Mouse (Mus musculus): ENCODE data around the gene Acvr2a. TPM values are rescaled to one million over a fixed set of nuclear protein-coding genes. Genes with fewer than 3 reads are reported as not detected.

Gene Acvr2a
- polyA plus RNA-seq, 1 experiment = 0.15 TPM

GRCm38 (mm10) chr2:48833884-48834450 is 20.1 kb downstream of the Acvr2a start:
- no peak for TF ChIP-seq GATA1 (IDR thresholded peaks at IDR 0.05; ENCODE audit: low read length)

DNA sequence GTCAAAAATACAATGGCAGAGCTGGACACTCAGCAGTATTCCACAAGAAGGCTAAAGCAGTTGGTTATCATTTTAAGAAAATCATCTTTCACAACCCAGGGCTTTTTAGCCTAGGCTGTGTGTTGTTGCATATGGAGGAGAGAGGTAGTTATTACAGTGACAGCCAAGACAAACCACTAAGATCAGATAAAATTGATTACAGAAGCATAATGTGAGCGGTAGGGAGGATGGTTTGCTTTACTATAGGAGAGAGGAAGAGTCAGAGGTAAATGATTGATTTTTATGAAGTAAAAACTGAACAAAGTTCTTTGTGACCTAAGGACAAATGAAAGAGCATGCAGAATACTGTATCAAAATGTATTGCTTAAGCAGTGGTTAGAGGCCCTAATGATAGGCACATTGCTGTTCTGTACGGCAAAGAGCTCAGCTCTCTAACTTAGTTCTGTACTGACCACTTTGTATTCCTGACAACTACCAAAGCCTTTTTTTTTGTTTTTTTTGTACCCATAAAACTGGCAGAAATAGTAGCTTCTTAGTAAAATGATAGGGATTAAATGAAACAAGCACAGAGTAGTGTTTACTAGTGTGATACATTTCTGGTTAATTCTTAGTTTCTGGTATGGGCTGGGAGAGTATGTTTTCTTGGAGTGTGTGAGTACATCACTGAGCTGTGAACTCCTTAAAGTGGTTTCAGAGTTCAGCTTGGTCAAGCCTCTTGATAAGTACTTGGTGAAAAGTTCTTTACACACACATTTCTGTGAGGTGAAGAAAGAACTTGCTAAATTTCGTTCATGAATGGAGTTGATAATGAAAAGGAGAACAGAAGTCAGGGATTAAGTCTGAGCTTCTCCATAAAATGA is 27.9 kb downstream of the Acvr2a start:
- TF ChIP-seq GATA1 (IDR thresholded peaks at IDR 0.05; ENCODE audit: low read length) = no peak

GRCm38 (mm10) chr2:48846689-48847398 is 32.9 kb downstream of the Acvr2a start:
- no peak for TF ChIP-seq GATA1 (IDR thresholded peaks at IDR 0.05; ENCODE audit: low read length)

DNA sequence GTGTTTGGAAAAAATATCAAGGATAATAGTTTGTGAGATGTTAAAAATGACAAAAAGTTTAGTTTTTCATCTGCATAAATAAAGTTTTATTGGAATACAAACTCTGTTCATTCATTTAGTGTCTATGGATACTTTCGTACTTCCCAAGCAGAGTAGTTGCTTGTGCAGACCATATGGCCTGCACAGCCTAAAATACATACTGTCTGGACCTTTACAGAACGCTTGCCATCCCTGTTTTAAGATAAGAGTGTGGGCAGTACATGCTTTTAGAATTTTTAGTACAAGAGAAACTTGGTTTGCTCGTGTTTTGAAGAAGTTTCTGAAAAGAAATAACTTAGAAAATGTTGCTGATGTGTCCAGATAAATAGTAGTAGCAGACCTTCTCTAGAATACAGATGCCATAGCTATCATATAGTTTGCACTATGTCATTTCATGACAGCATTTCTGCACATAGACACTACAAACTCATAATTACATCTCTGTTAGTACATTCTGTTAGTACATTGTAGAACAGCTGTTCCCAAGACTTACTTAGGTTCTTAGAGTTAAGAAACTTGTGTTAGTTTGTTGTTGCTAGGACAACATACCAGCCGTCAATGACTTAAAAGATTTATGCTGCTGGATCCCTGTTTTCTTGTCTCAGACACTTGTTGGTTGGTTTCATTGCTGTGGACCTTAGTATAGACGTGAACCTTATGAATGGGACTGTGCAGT is 54.4 kb downstream of the Acvr2a start:
- TF ChIP-seq GATA1 (IDR thresholded peaks at IDR 0.05; ENCODE audit: low read length) = no peak

GRCm38 (mm10) chr2:48885945-48886344 is 72.0 kb downstream of the Acvr2a start:
- no peak for TF ChIP-seq GATA1 (IDR thresholded peaks at IDR 0.05; ENCODE audit: low read length)

GRCm38 (mm10) chr2:48895186-48895585 is 81.3 kb downstream of the Acvr2a start:
- no peak for TF ChIP-seq GATA1 (IDR thresholded peaks at IDR 0.05; ENCODE audit: low read length)

- TF ChIP-seq GATA1 (IDR thresholded peaks at IDR 0.05; ENCODE audit: low read length) = no peak
Observed at GRCm38 (mm10) chr2:48908866-48909265, 95.0 kb downstream of the Acvr2a start.

DNA sequence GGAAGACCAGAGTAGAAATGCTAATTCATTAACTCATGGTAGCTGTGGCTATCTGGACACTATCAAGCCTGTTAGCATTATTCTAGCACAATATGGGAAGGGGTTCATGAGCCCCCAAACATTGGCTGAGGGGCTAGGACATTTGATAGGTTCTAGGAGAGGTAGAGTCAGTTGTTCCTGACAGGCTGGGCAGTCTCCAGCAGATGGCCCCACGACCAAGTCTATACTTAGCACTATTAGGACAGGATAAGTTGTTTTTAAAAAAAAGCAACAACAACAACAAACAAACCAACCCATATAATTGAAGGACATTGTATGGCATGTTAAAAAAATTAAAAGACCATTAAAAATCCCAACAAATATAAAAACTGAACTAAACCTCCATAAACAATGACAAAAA is 100.3 kb downstream of the Acvr2a start:
- TF ChIP-seq GATA1 (IDR thresholded peaks at IDR 0.05; ENCODE audit: low read length) = no peak

DNA sequence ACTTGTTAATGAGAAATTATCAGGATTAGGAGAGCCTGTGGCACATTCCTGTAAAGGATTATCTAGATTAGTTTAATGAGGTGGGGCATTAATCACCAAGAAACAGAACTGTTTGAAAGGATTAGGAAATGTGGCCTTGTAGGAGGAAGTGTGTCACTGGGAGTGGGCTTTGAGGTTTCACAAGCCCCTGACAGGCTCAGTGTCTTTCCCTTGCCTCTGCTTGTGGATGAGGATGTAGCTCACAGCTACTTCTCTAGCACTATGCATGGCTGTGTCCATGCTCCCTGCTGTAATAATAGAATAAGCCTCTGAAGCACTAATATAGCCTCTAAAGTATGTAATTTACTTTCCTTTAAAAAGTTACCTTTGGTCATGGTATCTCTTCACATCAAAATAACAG is 101.9 kb downstream of the Acvr2a start:
- TF ChIP-seq GATA1 (IDR thresholded peaks at IDR 0.05; ENCODE audit: low read length) = no peak

DNA sequence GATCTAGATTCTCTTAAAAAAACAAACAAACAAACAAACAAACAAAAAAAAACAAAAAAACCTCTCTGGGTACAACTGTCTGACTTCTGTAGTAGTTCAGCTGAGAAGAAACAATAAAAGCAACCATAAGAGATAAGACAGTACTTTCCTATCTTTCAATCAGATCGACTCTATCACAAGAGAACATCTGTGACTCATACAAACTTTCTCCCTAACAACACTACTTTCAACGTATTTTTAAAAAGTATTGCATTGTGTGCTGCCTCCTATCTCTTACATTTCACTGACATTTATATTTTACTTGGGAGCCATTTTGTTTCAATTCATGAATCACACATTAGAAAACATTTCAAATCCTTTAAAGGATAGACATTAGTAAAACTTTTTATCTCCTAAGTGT is 121.1 kb downstream of the Acvr2a start:
- TF ChIP-seq GATA1 (IDR thresholded peaks at IDR 0.05; ENCODE audit: low read length) = peak; percentile 24

DNA sequence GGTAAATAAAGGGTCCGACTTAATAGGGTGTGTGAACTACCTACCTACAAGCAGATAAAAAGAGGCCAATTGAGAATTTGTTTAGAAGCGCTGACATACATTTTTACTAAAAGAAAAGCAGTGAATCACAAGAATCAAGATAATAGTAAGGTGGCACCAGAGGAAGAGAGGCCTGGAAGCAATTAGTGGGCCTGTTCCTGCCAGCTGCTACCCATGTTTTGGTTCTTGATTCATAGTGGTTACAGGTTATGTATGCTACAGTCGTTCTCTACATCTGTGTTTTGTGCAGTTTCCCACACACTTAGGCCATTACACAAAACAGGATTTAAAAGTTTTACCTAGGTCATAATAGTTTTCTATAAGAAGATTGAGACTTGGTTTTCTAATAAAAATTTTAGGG is 133.9 kb downstream of the Acvr2a start:
- TF ChIP-seq GATA1 (IDR thresholded peaks at IDR 0.05; ENCODE audit: low read length) = no peak

DNA sequence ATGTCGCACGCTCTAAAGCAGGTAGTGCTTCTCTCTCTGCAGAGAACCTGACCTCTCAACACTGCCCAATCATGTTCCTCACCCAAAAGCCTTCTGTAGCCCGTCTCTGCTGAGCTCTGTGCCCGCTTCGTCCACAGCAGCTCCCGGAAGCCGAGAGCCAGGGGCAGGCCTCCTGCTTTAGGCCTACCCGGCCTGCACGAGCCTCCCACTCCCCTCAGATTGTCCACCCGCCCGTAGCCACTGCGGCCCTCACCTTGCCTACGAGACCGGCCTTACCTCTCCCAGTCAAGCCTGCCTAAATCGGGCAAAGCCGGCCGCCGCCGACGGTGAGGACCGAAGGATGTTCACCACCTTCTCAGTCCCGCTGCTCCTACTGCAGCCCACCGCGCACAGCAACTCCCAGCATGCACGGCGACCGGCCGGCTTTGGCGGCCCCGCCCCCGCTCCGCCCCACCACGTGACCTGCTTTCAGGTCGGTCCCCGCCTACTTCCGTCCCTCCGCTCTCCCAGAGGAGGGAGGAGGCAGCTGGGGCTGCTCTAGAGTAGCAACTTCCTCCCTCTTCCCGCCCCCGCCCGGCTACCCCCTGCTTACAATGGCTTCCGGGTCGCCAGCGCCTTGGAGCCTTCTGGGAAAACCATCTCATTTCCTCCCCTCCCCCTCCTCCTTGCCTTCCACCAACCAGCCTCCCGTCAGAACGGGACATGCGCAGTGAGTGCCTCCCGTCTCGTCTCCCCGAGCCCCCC is 135.1 kb downstream of the Acvr2a start, which contains the start of gene Mbd5:
Gene Mbd5 (plus strand): TSS at position 668 of the 744 bp plus-strand sequence.
- no peak for TF ChIP-seq GATA1 (IDR thresholded peaks at IDR 0.05; ENCODE audit: low read length)

- TF ChIP-seq GATA1 (IDR thresholded peaks at IDR 0.05; ENCODE audit: low read length) = no peak
Observed at GRCm38 (mm10) chr2:48949743-48950251, 135.9 kb downstream of the Acvr2a start.

DNA sequence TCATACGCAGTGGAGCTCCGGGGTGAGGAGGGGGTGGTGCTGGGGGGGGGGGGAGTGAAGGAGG is 136.2 kb downstream of the Acvr2a start, which contains the start of gene Orc4:
Gene Orc4 (minus strand): TSS at position 26 of the 64 bp plus-strand sequence.
- no peak for TF ChIP-seq GATA1 (IDR thresholded peaks at IDR 0.05; ENCODE audit: low read length)

DNA sequence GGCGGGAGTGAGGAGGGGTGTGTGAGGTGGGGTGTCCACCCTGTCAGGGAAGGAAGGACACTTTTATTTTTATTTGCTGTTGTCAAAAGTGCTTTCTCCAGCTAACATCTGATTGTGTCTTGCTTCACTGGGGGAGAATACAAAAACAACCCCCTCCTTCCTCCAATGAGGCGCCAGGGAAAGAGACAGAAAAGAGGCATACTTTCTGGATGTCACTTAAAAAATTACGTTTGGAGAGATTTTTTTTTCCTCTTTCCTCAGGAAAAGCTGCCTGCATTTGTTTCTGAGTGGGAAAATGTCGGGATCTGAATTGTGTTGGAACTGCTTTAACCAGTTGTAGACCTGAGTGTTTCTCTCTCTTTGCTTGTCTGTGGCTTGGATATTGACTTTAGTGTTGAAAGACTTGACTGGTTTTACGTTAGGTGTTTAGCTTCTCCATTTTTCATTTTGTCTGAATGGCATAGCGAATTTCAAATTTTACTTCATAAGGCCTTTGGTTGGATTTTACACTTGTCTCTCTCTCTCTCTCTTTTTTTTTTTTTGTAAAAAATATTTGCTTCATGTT is 136.5 kb downstream of the Acvr2a start:
- no peak for TF ChIP-seq GATA1 (IDR thresholded peaks at IDR 0.05; ENCODE audit: low read length)

Other genes with a start within 250 kb of the Acvr2a start
- 0.49 and 0.65 TPM in 2 replicates for gene Mbd5, start 135.4 kb downstream of the Acvr2a start, polyA plus RNA-seq (2012)
- gene Orc4, start 136.2 kb downstream of the Acvr2a start, polyA plus RNA-seq (2012) = 18.5 and 19.2 TPM in 2 replicates